Comparison of ENCODE assay signal across 13 mouse cellular contexts in the genomic region with DNA sequence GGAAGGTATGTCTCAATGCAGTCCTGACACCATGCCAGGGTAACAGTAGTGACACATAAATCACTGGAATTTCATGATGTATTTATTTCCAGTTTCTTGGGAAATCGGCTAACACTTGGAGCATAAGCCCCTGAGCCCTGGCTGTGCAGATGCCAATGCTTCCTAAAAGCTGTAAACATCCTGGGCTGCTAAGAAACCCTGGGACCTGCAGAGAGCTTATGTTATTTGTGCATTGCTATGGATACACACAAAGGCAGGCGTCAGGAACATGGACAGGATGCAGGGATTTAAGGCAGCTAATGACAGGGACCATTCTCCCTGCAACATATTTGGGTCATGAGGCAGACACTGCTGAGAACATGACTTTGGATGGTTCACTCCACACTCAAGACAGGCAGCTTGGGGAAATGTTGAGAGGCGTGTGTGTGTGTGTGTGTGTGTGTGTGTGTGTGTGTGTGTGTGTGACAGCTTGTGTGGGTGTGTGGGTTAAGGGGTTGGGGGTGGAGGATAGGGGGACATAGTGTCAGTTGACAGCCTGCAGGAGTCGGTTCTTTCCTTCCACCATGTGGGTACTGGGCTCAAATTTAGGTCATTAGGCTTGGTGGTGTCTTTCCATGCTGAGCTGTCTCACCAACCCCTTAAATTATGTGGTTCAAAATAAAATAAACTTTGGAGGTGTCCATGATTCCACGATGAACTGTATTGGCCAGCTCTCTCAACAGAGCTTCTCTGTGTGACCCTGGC. TPM values are rescaled to one million over a fixed set of nuclear protein-coding genes. Genes with fewer than 3 reads are reported as not detected.
DNase-seq lines count a peak whose midpoint lies in the region; ATAC-seq and TF ChIP-seq lines count a peak whose summit lies in the region.
"Not testable (repeated sequence)": the region's sequence is repeated elsewhere in the genome, so short reads cannot be mapped to it uniquely, and the experiment has no call there.
"Had no signal": no experiment of that assay in that cellular context is flagged by ENCODE, and none has a peak within 500 bp of the region (broad histone marks: within the 10 kb centered on the region; RNA-seq: fewer than 3 reads in every experiment).

No protein-coding gene starts in this region.

- TF ChIP-seq EP300 in lung, postnatal 0 days (IDR thresholded peaks at IDR 0.05); stomach, postnatal 0 days (optimal IDR thresholded peaks at IDR 0.05): not testable (repeated sequence)

- H3K36me3 ChIP-seq in lung, embryonic 14.5 days (ENCODE audit: insufficient read depth); lung, embryonic 15.5 days; lung, embryonic 16.5 days (ENCODE audit: control insufficient read depth, insufficient read depth, low read length); lung, postnatal 0 days (ENCODE audit: insufficient read depth, low read length); stomach, postnatal 0 days (ENCODE audit: control insufficient read depth, insufficient read depth, low read length): not testable (repeated sequence)

- peak; percentile 67 for ATAC-seq in Patski
- peak; percentile 74 for ATAC-seq in lung, embryonic 14.5 days (ENCODE audit: insufficient read depth)
- ATAC-seq in lung, embryonic 15.5 days (ENCODE audit: borderline replicate concordance, extremely low read depth, low FRiP score, low TSS enrichment): peak; percentile 72
- peak; percentile 94 for ATAC-seq in lung, embryonic 16.5 days (ENCODE audit: low read depth)
- ATAC-seq in lung, postnatal 0 days: peak; percentile 94
- peak; percentile 64; the same call in 1 of the 2 replicates for ATAC-seq in stomach, postnatal 0 days (ENCODE audit: low FRiP score, low TSS enrichment)

- H3K27me3 ChIP-seq in Patski; lung, embryonic 14.5 days (ENCODE audit: insufficient read depth, low read length); lung, embryonic 15.5 days; lung, embryonic 16.5 days (ENCODE audit: control insufficient read depth, insufficient read depth, low read depth, low read length); lung, postnatal 0 days (replicated peaks; ENCODE audit: insufficient read depth, low read length); stomach, postnatal 0 days (ENCODE audit: control insufficient read depth, insufficient read depth, low read length): not testable (repeated sequence)

- not testable (repeated sequence) for TF ChIP-seq CTCF in Patski (IDR thresholded peaks at IDR 0.05); lung, embryonic 14.5 days (IDR thresholded peaks at IDR 0.05; ENCODE audit: low read depth); lung, postnatal 0 days (IDR thresholded peaks at IDR 0.05); stomach, postnatal 0 days (IDR thresholded peaks at IDR 0.05; ENCODE audit: low read depth)

- not testable (repeated sequence) for H3K27ac ChIP-seq in lung, embryonic 14.5 days (ENCODE audit: low read depth); lung, embryonic 15.5 days; lung, embryonic 16.5 days (ENCODE audit: low read length); lung, postnatal 0 days (ENCODE audit: low read length); stomach, postnatal 0 days (replicated peaks)

- H3K9ac ChIP-seq in lung, embryonic 14.5 days; lung, embryonic 15.5 days; lung, embryonic 16.5 days (ENCODE audit: low read length); lung, postnatal 0 days (replicated peaks; ENCODE audit: low read depth); stomach, postnatal 0 days (ENCODE audit: low read length): not testable (repeated sequence)

- not testable (repeated sequence) for H3K4me3 ChIP-seq in lung, embryonic 14.5 days (ENCODE audit: low read depth, low read length); lung, embryonic 15.5 days; lung, embryonic 16.5 days (ENCODE audit: low read length); lung, postnatal 0 days (ENCODE audit: low read depth, low read length); stomach, postnatal 0 days (ENCODE audit: low read depth, low read length)

- DNase-seq in Patski (ENCODE audit: low read depth, low spot score); lung, embryonic 14.5 days; lung, postnatal 0 days (ENCODE audit: low spot score); stomach, postnatal 0 days (ENCODE audit: low spot score): not testable (repeated sequence)

- CTCF ChIA-PET in Patski (lab: Charles Lee): not testable (repeated sequence)

- in situ Hi-C loops in Patski (cut with MboI; ENCODE audit: low pct_unique_long_range_greater_than_20kb): not testable (repeated sequence)

- no CpG with 5 or more reads among the region's 5 CpGs for WGBS in lung, embryonic 14.5 days
- WGBS in lung, embryonic 15.5 days: no CpG with 5 or more reads among the region's 5 CpGs
- WGBS in lung, embryonic 16.5 days: no CpG with 5 or more reads among the region's 5 CpGs
- WGBS in lung, postnatal 0 days: no CpG with 5 or more reads among the region's 5 CpGs
- WGBS in stomach, postnatal 0 days: no CpG with 5 or more reads among the region's 5 CpGs

- H3K4me2 ChIP-seq in lung, embryonic 14.5 days; lung, embryonic 15.5 days; lung, embryonic 16.5 days (ENCODE audit: low read depth, low read length); lung, postnatal 0 days (replicated peaks; ENCODE audit: low read depth, low read length); stomach, postnatal 0 days (replicated peaks; ENCODE audit: low read depth): not testable (repeated sequence)

- POLR2A ChIA-PET in Patski (lab: Charles Lee): not testable (repeated sequence)

- not testable (repeated sequence) for H3K4me1 ChIP-seq in lung, embryonic 14.5 days (ENCODE audit: insufficient read depth); lung, embryonic 15.5 days; lung, embryonic 16.5 days (replicated peaks; ENCODE audit: control insufficient read depth, insufficient read depth, low read length); lung, postnatal 0 days (ENCODE audit: insufficient read depth, low read depth, low read length); stomach, postnatal 0 days (replicated peaks; ENCODE audit: control insufficient read depth, insufficient read depth)

- not testable (repeated sequence) for H3K9me3 ChIP-seq in lung, embryonic 14.5 days (ENCODE audit: low read depth, low read length); lung, embryonic 15.5 days; lung, embryonic 16.5 days (ENCODE audit: control insufficient read depth, low read length); lung, postnatal 0 days (ENCODE audit: low read length); stomach, postnatal 0 days (ENCODE audit: control insufficient read depth, low read length)

RNA-seq across cellular contexts. Expression of a gene that starts 8.9 kb away (rescaled TPM):
- 7.4 TPM for polyA plus RNA-seq in Patski (2021)
- 1.6 and 4.5 TPM in 2 replicates for polyA plus RNA-seq in lung, embryonic 14.5 days (2014; fragmentation: Nextera tagmentation; extraction: Ambion mirVana)
- 3.0 and 3.6 TPM in 2 replicates for polyA plus RNA-seq in lung, embryonic 15.5 days (2015; fragmentation: Nextera tagmentation; extraction: Ambion mirVana)
- polyA plus RNA-seq in lung, embryonic 16.5 days (2015; fragmentation: Nextera tagmentation; extraction: Ambion mirVana): 4.2 and 5.2 TPM in 2 replicates
- polyA plus RNA-seq in lung, postnatal 0 days (2015; fragmentation: Nextera tagmentation; extraction: Ambion mirVana): 4.5 and 4.6 TPM in 2 replicates
- polyA plus RNA-seq in stomach, postnatal 0 days (2015; fragmentation: Nextera tagmentation; extraction: Ambion mirVana): 4.2 TPM in 2 replicates

RNA-seq across cellular contexts. Expression of a gene that starts 15.7 kb away (rescaled TPM):
- polyA plus RNA-seq in Patski (2021): not detected
- 0.53 and 1.4 TPM in 2 replicates for polyA plus RNA-seq in lung, embryonic 14.5 days (2014; fragmentation: Nextera tagmentation; extraction: Ambion mirVana)
- 2.5 and 2.7 TPM in 2 replicates for polyA plus RNA-seq in lung, embryonic 15.5 days (2015; fragmentation: Nextera tagmentation; extraction: Ambion mirVana)
- 5.3 and 10.5 TPM in 2 replicates for polyA plus RNA-seq in lung, embryonic 16.5 days (2015; fragmentation: Nextera tagmentation; extraction: Ambion mirVana)
- polyA plus RNA-seq in lung, postnatal 0 days (2015; fragmentation: Nextera tagmentation; extraction: Ambion mirVana): 5.1 and 13.2 TPM in 2 replicates
- 1.9 and 2.8 TPM in 2 replicates for polyA plus RNA-seq in stomach, postnatal 0 days (2015; fragmentation: Nextera tagmentation; extraction: Ambion mirVana)
- polyA plus RNA-seq: activated CD4-positive, CD25-positive, alpha-beta regulatory T cell, adult 4 months; brain, embryonic 14.5 days; CD4-positive, CD25-positive, alpha-beta regulatory T cell, adult 4 months; cerebellum, adult 2 months; G1E had no signal

RNA-seq across cellular contexts. Expression of a gene that starts 19.5 kb away (rescaled TPM):
- polyA plus RNA-seq in Patski (2021): 0.06 TPM
- not detected in 2 replicates for polyA plus RNA-seq in lung, embryonic 14.5 days (2014; fragmentation: Nextera tagmentation; extraction: Ambion mirVana)
- polyA plus RNA-seq in lung, embryonic 15.5 days (2015; fragmentation: Nextera tagmentation; extraction: Ambion mirVana): not detected in 2 replicates
- 0.09 TPM in 1 of 2 replicates, not detected in the other for polyA plus RNA-seq in lung, embryonic 16.5 days (2015; fragmentation: Nextera tagmentation; extraction: Ambion mirVana)
- polyA plus RNA-seq in lung, postnatal 0 days (2015; fragmentation: Nextera tagmentation; extraction: Ambion mirVana): 0.10 TPM in 1 of 2 replicates, not detected in the other
- polyA plus RNA-seq in stomach, postnatal 0 days (2015; fragmentation: Nextera tagmentation; extraction: Ambion mirVana): 0.05 and 0.10 TPM in 2 replicates
- polyA plus RNA-seq: activated CD4-positive, CD25-positive, alpha-beta regulatory T cell, adult 4 months; adrenal gland, adult 2 months; brain, embryonic 14.5 days; C2C12; CD4-positive, CD25-positive, alpha-beta regulatory T cell, adult 4 months; G1E had no signal

RNA-seq across cellular contexts. Expression of a gene that starts 59.8 kb away (rescaled TPM):
- not detected for polyA plus RNA-seq in Patski (2021)
- polyA plus RNA-seq in lung, embryonic 14.5 days (2014; fragmentation: Nextera tagmentation; extraction: Ambion mirVana): 0.68 and 2.0 TPM in 2 replicates
- polyA plus RNA-seq in lung, embryonic 15.5 days (2015; fragmentation: Nextera tagmentation; extraction: Ambion mirVana): 1.3 and 2.3 TPM in 2 replicates
- 1.0 TPM in 2 replicates for polyA plus RNA-seq in lung, embryonic 16.5 days (2015; fragmentation: Nextera tagmentation; extraction: Ambion mirVana)
- polyA plus RNA-seq in lung, postnatal 0 days (2015; fragmentation: Nextera tagmentation; extraction: Ambion mirVana): 0.58 and 0.82 TPM in 2 replicates
- 0.51 and 1.1 TPM in 2 replicates for polyA plus RNA-seq in stomach, postnatal 0 days (2015; fragmentation: Nextera tagmentation; extraction: Ambion mirVana)
- polyA plus RNA-seq: activated CD4-positive, CD25-positive, alpha-beta regulatory T cell, adult 4 months; adrenal gland, adult 2 months; C2C12; CD4-positive, CD25-positive, alpha-beta regulatory T cell, adult 4 months; G1E had no signal
